Mouse (Mus musculus) stomach, embryonic 16.5 days (tissue): Measurements from ENCODE around the gene Alyref. TPM values are rescaled to one million over a fixed set of nuclear protein-coding genes. Genes with fewer than 3 reads are reported as not detected.

ENCODE experiments used
- ATAC-seq: fragments of 200-750 bp; cut with Nextera tagmentation; 2 replicates; pipeline ENCODE4 v1.8.0; 2017; ENCODE audit warnings: moderate number of reproducible peaks, moderate TSS enrichment; ENCODE audit not compliant: insufficient read depth, low FRiP score
- H3K27ac ChIP-seq: fragments of 300-500 bp; sonication (generic); 2 replicates; pipeline ENCODE4 v1.5.1; 2014; ENCODE audit warnings: low read length
- H3K27me3 ChIP-seq: fragments of 300-500 bp; sonication (generic); 2 replicates; pipeline ENCODE4 v1.6.1; 2014; ENCODE audit warnings: low read length, control low read depth, mixed read lengths; ENCODE audit not compliant: control insufficient read depth, insufficient read depth
- H3K36me3 ChIP-seq: fragments of 300-500 bp; sonication (generic); 2 replicates; pipeline ENCODE4 v1.6.1; 2014; ENCODE audit warnings: low read length; ENCODE audit not compliant: control insufficient read depth, insufficient read depth
- H3K4me1 ChIP-seq: fragments of 300-500 bp; sonication (generic); 2 replicates; pipeline ENCODE4 v1.6.1; 2014; ENCODE audit warnings: low read length, control low read depth, mixed read lengths; ENCODE audit not compliant: control insufficient read depth, insufficient read depth
- H3K4me2 ChIP-seq: fragments of 300-500 bp; sonication (generic); 2 replicates; pipeline ENCODE4 v1.6.1; 2014; ENCODE audit warnings: low read depth, low read length, mixed read lengths
- H3K4me3 ChIP-seq: fragments of 300-500 bp; sonication (generic); replicated peaks from 2 replicates; pipeline ENCODE4 v1.5.1; 2014; ENCODE audit warnings: mild to moderate bottlenecking, low read length
- H3K9ac ChIP-seq: fragments of 300-500 bp; sonication (generic); 2 replicates; pipeline ENCODE4 v1.6.1; 2014; ENCODE audit warnings: low read length
- H3K9me3 ChIP-seq: fragments of 300-500 bp; sonication (generic); replicated peaks from 2 replicates; pipeline ENCODE4 v1.6.1; 2016; ENCODE audit warnings: low read length, control low read depth; ENCODE audit not compliant: control insufficient read depth
- WGBS: fragments of 180-500 bp; shearing (Covaris S2); extraction: QIAGEN DNeasy Blood & Tissue Kit; methylation state at CpG from one replicate; pipeline ENCODE4 v1.1.7; 2014; 5-methylcytosine and 5-hydroxymethylcytosine counted together
- polyA plus RNA-seq: library from polyadenylated mRNA; unstranded; fragments of >200 nt; fragmentation: Nextera tagmentation; extraction: Ambion mirVana; gene quantifications from 2 replicates; pipeline ENCODE4 v1.2.1, GENCODE M21; 2015

Alyref gene
- polyA plus RNA-seq, 1 experiment from 2014 or later, result 55.5 TPM

- Histone ChIP-seq H3K36me3 (peaks cover 8% of the 10 kb centered on the region; the same call in 1 of the 2 replicates), H3K4me1 (peaks cover 27% of the 10 kb centered on the region), H3K4me3 (no peak overlapping the region), H3K9me3 (no peaks in the 10 kb centered on the region), H3K4me2 (no peak overlapping the region), H3K27ac (no peak overlapping the region), H3K27me3 (no peaks in the 10 kb centered on the region), H3K9ac (no peak overlapping the region)
- WGBS, result 80% methylated on average over 9 of the region's 9 CpGs
- ATAC-seq, result no peak
These were observed 12.4 kb upstream of the Alyref start for GRCm38 (mm10) chr11:120610477-120611046.

- peak overlapping the region; percentile 35; the same call in 1 of the 2 replicates for H3K27ac ChIP-seq
- H3K9ac ChIP-seq, result no peak overlapping the region; the same call in 1 of the 2 replicates
- H3K4me3 ChIP-seq, result peak overlapping the region; percentile 39; the same call in 1 of the 2 replicates
- H3K4me2 ChIP-seq, result peak overlapping the region; percentile 70
- 37% methylated on average over 8 of the region's 8 CpGs for WGBS
- ATAC-seq, result peak; percentile 68; the same call in 1 of the 2 replicates
- no peaks in the 10 kb centered on the region for H3K27me3 ChIP-seq
- H3K9me3 ChIP-seq, result no peaks in the 10 kb centered on the region
- peaks cover 15% of the 10 kb centered on the region; the same call in 1 of the 2 replicates for H3K36me3 ChIP-seq
- H3K4me1 ChIP-seq, result peaks cover 27% of the 10 kb centered on the region
These were observed 11.1 kb upstream of the Alyref start for GRCm38 (mm10) chr11:120609250-120609649.

GRCm38 (mm10) chr11:120608241-120609034 lies 10.3 kb upstream of the Alyref start, which contains the start of gene Npb:
Npb (plus strand) TSS chr11:120608477.
- WGBS, result 6% methylated on average over 45 of the region's 45 CpGs
- Histone ChIP-seq H3K9me3 (no peaks in the 10 kb centered on the region), H3K4me2 (peak within 1 kb of the TSS; percentile 70), H3K9ac (peak within 1 kb of the TSS; percentile 70), H3K27me3 (no peaks in the 10 kb centered on the region), H3K4me1 (peaks cover 27% of the 10 kb centered on the region), H3K27ac (peak within 1 kb of the TSS; percentile 35; the same call in 1 of the 2 replicates), H3K36me3 (peaks cover 11% of the 10 kb centered on the region; the same call in 1 of the 2 replicates), H3K4me3 (peak within 1 kb of the TSS; percentile 39)
- peak; percentile 44 for ATAC-seq

GRCm38 (mm10) chr11:120606764-120607163 lies 8.6 kb upstream of the Alyref start:
- peak overlapping the region; percentile 19; the same call in 1 of the 2 replicates for H3K9ac ChIP-seq
- 71% methylated on average over 4 of the region's 4 CpGs for WGBS

GRCm38 (mm10) chr11:120605667-120606066 lies 7.5 kb upstream of the Alyref start:
- H3K9ac ChIP-seq, result no peak overlapping the region
- H3K9me3 ChIP-seq, result no peaks in the 10 kb centered on the region
- H3K4me1 ChIP-seq, result peaks cover 27% of the 10 kb centered on the region
- H3K27ac ChIP-seq, result no peak overlapping the region
- no peak overlapping the region for H3K4me2 ChIP-seq
- H3K4me3 ChIP-seq, result no peak overlapping the region
- peaks cover 18% of the 10 kb centered on the region; the same call in 1 of the 2 replicates for H3K36me3 ChIP-seq
- no peak for ATAC-seq
- H3K27me3 ChIP-seq, result no peaks in the 10 kb centered on the region
- 84% methylated on average over 7 of the region's 7 CpGs for WGBS

More at GRCm38 (mm10) chr11:120606764-120607163, 8.6 kb upstream of the Alyref start:
- Histone ChIP-seq H3K27me3 (no peaks in the 10 kb centered on the region), H3K4me3 (no peak overlapping the region), H3K9me3 (no peaks in the 10 kb centered on the region), H3K27ac (no peak overlapping the region), H3K4me1 (peaks cover 27% of the 10 kb centered on the region), H3K4me2 (no peak overlapping the region), H3K36me3 (peaks cover 13% of the 10 kb centered on the region; the same call in 1 of the 2 replicates)
- no peak for ATAC-seq

GRCm38 (mm10) chr11:120603545-120603944 lies 5.4 kb upstream of the Alyref start:
- Histone ChIP-seq H3K4me2 (no peak overlapping the region), H3K4me1 (peaks cover 22% of the 10 kb centered on the region), H3K36me3 (peaks cover 19% of the 10 kb centered on the region; the same call in 1 of the 2 replicates), H3K4me3 (no peak overlapping the region), H3K9ac (no peak overlapping the region), H3K9me3 (no peaks in the 10 kb centered on the region), H3K27ac (no peak overlapping the region), H3K27me3 (no peaks in the 10 kb centered on the region)
- no peak for ATAC-seq
- 73% methylated on average over 2 of the region's 2 CpGs for WGBS

GRCm38 (mm10) chr11:120600716-120601115 lies 2.6 kb upstream of the Alyref start:
- Histone ChIP-seq H3K9me3 (no peaks in the 10 kb centered on the region), H3K4me1 (peaks cover 25% of the 10 kb centered on the region), H3K4me2 (no peak overlapping the region), H3K9ac (no peak overlapping the region), H3K4me3 (no peak overlapping the region), H3K36me3 (peaks cover 21% of the 10 kb centered on the region; the same call in 1 of the 2 replicates), H3K27me3 (no peaks in the 10 kb centered on the region), H3K27ac (no peak overlapping the region)
- no peak for ATAC-seq
- 94% methylated on average over 3 of the region's 3 CpGs for WGBS

GRCm38 (mm10) chr11:120598990-120599549 lies 905 bp upstream of the Alyref start:
- Histone ChIP-seq H3K9me3 (no peaks in the 10 kb centered on the region), H3K27me3 (no peaks in the 10 kb centered on the region), H3K9ac (peak overlapping the region; percentile 70), H3K4me3 (peak overlapping the region; percentile 96), H3K4me1 (peaks cover 25% of the 10 kb centered on the region), H3K27ac (peak overlapping the region; percentile 87), H3K36me3 (peaks cover 28% of the 10 kb centered on the region), H3K4me2 (peak overlapping the region; percentile 80)
- ATAC-seq, result no peak
- WGBS, result 40% methylated on average over 17 of the region's 17 CpGs
